Mouse (Mus musculus) gastrocnemius, postnatal 14 days (tissue): ENCODE results near the gene Olfr78. TPM values are rescaled to one million over a fixed set of nuclear protein-coding genes. Genes with fewer than 3 reads are reported as not detected.

Source experiments
- DNase-seq: peaks from one replicate; pipeline ENCODE4 v3.0.0; 2021; ENCODE audit warnings: mixed read lengths
- intact Hi-C: fragments of 180-260 bp; cut with DNase I; formaldehyde crosslinking; loops from one replicate; pipeline ENCODE4 v1.15.1; 2025; ENCODE audit warnings: low total_unique reads
- long read RNA-seq, 2 experiments: library from polyadenylated mRNA; stranded (forward); transcript quantifications; one replicate each; pipeline ENCODE4 v2.0.0; 2021
- total RNA-seq, 2 experiments: library from RNA; stranded (reverse); gene quantifications; 2 replicates each; pipeline ENCODE4 v1.2.3; 2021

Olfr78 gene
- under 1 TPM; 0.66 to 0.69 TPM for total RNA-seq
- long read RNA-seq, experiment 1, result 0 reads
- long read RNA-seq, experiment 2, result 0 reads

GRCm38 (mm10) chr7:102759266-102759665 is at the start of gene Olfr78, which contains the start of gene Olfr560:
Gene Olfr78, minus strand, starts transcription at chr7:102759471.
Gene Olfr560, minus strand, starts transcription at chr7:102759366.
- intact Hi-C loops, result no loop called here
- DNase-seq, result no peak

- intact Hi-C loops, result no loop called here
- DNase-seq, result no peak
These were observed 43.9 kb upstream of the Olfr78 start, which contains the start of gene Olfr564 for GRCm38 (mm10) chr7:102803180-102803579. Gene Olfr564, plus strand, starts transcription at chr7:102803480.

DNA sequence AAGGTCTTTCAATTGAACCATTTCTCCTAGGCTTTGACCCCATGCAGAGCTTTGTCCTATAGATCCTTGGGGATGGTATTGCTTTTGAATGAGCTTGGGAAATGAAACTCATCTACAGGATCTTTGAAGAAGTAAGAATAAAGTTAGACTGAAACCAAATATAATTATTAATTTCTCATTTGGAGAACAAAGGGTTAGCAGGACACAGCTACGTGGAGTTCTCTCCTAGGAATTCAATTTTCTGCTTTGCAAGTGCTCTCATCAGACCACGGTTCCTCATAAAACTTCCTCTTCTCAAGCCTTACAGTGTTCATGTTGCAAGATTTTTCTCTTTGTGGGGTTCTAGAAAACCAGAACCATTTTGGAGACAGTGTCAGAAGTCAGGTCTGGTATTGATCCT is 11.7 kb upstream of the Olfr78 start, which contains the start of gene Olfr561:
Gene Olfr561, plus strand, starts transcription at position 301 of the 400 bp plus-strand sequence.
- intact Hi-C loops, result no loop called here
- no peak for DNase-seq

DNA sequence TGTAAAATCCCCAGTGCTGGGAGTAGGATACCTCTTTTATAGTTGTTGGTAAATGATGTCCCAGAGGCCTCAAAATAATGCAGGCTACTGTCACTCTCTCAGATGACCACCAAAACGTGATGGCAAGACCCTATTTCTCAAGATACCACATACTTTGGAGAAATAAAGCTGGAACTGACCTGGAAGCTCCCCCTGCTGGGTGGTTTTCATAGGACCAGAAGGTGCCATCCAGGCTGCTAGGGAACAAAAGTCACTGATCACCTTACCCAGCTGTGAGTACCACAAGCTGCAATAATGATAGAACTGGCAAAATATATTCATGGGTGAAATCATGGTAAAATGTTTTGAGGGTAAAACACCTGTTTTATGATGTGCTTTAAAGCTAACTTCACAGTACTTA is 7.2 kb downstream of the Olfr78 start:
- intact Hi-C loops, result no loop called here

DNA sequence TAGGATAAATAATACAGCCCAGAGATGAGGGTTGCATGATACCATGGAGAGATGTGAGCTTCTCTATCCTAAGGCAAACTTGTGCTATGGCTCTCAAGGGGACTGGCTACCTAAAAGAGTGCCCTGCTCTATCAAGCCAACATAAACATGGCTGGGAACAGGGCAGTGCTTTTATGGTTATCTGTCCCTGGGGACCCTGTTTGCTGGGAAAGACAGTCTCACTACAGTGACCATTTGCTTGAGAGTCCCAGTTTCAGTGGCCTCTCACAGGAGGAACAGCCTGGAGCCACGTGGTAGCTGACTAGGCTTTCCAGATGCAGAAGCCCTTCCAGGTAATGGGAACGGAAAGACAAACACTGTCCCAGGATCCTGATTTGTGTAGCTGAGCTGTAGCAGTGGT is 21.6 kb downstream of the Olfr78 start:
- DNase-seq, result no peak

More for the DNA sequence above, 7.2 kb downstream of the Olfr78 start:
- DNase-seq, result no peak

GRCm38 (mm10) chr7:102733793-102734192 is 25.5 kb downstream of the Olfr78 start:
- intact Hi-C loops, result no loop called here

More for the DNA sequence above, 21.6 kb downstream of the Olfr78 start:
- intact Hi-C loops, result no loop called here

GRCm38 (mm10) chr7:102727391-102727790 is 31.9 kb downstream of the Olfr78 start, which contains the start of gene Olfr559:
Gene Olfr559, minus strand, starts transcription at chr7:102727491.
- no peak for DNase-seq
- intact Hi-C loops, result no loop called here

More at GRCm38 (mm10) chr7:102733793-102734192, 25.5 kb downstream of the Olfr78 start:
- DNase-seq, result no peak

DNA sequence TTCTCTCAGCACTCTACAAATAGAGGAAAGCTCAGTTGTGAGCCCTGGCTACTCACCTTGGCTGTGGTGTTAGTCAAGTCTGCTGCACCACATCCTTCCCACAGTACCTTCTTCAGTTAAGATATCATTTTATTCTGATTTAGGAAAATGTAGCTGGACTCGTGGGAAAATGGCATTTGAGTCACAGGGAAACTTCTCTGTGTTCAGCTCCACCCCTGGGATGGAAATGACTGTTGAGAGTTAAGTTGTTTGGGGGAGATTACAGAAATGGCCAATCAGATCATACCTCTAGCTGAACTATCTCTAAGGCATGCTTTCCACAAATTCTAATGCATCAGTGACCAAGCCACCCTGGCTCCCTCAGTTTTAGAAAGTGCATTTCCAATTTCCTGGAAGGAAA is 40.3 kb downstream of the Olfr78 start, which contains the start of gene Olfr33:
Gene Olfr33, minus strand, starts transcription at position 101 of the 400 bp plus-strand sequence.
- intact Hi-C loops, result no loop called here
- DNase-seq, result no peak

- DNase-seq, result no peak
- intact Hi-C loops, result no loop called here
These were observed 57.4 kb downstream of the Olfr78 start, which contains the start of gene Olfr558 for GRCm38 (mm10) chr7:102701915-102702314. Gene Olfr558, plus strand, starts transcription at chr7:102702215.

DNA sequence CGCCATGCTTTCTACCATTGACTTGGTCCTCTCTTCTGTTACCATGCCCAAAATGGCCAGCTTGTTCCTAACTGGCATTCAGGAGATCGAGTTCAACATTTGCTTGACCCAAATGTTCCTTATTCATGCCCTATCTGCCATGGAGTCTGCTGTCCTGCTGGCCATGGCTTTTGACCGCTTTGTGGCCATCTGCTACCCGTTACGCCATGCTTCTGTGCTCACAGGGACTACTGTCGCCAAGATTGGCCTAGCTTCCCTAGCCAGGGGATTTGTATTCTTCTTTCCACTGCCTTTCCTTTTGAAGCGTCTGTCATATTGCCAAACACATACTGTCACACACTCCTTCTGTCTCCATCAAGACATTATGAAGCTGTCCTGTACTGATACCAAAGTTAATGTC is 60.8 kb downstream of the Olfr78 start:
- no peak for DNase-seq
- intact Hi-C loops, result no loop called here

DNA sequence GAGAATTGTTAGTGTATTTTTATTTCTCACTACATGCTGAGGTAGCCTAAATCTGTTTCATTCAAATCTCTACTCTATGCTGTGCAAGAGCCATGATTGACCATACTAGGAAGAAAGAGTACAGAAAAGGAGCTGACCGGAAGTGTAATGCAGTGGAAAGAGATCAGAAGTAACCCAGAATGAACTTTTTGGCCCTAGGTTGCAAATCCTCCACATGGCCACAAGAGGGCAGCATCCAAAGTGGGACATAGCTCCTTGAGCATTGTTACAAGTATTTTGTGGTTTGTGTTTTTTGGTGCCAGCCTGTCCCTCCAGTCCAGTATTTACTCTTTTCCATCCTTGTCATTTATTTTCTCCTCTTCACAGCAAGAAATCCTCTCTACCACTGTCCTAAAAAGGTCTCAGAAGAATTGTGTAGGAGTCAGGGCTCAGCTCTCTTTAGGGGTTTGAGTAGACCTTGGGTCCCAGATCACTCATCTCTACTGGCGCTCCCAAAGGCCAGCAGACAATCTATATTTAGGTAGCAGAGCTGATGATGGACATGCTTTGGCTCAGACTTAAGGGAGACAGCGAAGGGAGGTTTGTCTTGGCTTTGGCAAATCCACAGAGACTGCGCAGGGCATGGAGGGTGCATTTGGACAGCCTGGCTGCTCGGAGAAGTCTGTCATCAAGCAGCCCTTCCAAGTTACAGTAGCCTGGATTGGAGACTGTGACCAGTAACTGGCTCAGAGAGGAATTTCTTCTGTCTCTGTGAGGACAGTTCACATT is 63.7 kb downstream of the Olfr78 start, which contains the start of gene Olfr557:
Gene Olfr557, plus strand, starts transcription at position 553 of the 768 bp plus-strand sequence.
- intact Hi-C loops, result no loop called here
- no peak for DNase-seq

Other genes with a start within 250 kb of the Olfr78 start
- gene Olfr547, start 224.7 kb downstream of the Olfr78 start, total RNA-seq, result not detected
- not detected for gene Olfr548-ps1, start 218.6 kb downstream of the Olfr78 start, total RNA-seq
- gene Olfr549, start 209.6 kb downstream of the Olfr78 start, total RNA-seq, result not detected
- 1 to 10 TPM; 3.5 to 3.7 TPM for gene Trim21, start 194.0 kb downstream of the Olfr78 start, total RNA-seq
- gene Olfr550, start 188.0 kb downstream of the Olfr78 start, total RNA-seq, result under 1 TPM; 0.14 to 0.22 TPM
- not detected for gene Olfr551, start 167.6 kb downstream of the Olfr78 start, total RNA-seq
- gene Olfr552, start 161.7 kb downstream of the Olfr78 start, total RNA-seq, result under 1 TPM in 1 of 2 experiments, not detected in 1; 0.16 TPM
- not detected for gene Olfr553, start 141.3 kb downstream of the Olfr78 start, total RNA-seq
- gene Olfr554, start 121.0 kb downstream of the Olfr78 start, total RNA-seq, result not detected
- not detected for gene Olfr555, start 100.6 kb downstream of the Olfr78 start, total RNA-seq
- not detected for gene Olfr556, start 94.6 kb downstream of the Olfr78 start, total RNA-seq
- gene Trim68, start 72.1 kb downstream of the Olfr78 start, total RNA-seq, result 1 to 10 TPM; 4.0 to 4.2 TPM
- gene Olfr557, start 63.6 kb downstream of the Olfr78 start, total RNA-seq, result not detected
- 1 to 10 TPM; 2.5 to 2.6 TPM for gene Olfr558, start 57.3 kb downstream of the Olfr78 start, total RNA-seq
- gene Olfr33, start 40.4 kb downstream of the Olfr78 start, total RNA-seq, result not detected
- gene Olfr559, start 32.0 kb downstream of the Olfr78 start, total RNA-seq, result not detected
- gene Olfr560, start 105 bp downstream of the Olfr78 start, total RNA-seq, result not detected
- gene Olfr561, start 11.8 kb upstream of the Olfr78 start, total RNA-seq, result not detected
- not detected for gene Olfr564, start 44.0 kb upstream of the Olfr78 start, total RNA-seq
- gene Olfr566, start 99.3 kb upstream of the Olfr78 start, total RNA-seq, result not detected
- gene Olfr568, start 117.7 kb upstream of the Olfr78 start, total RNA-seq, result not detected
- not detected for gene Olfr569, start 131.4 kb upstream of the Olfr78 start, total RNA-seq
- not detected for gene Olfr570, start 135.1 kb upstream of the Olfr78 start, total RNA-seq
- gene Olfr571, start 158.1 kb upstream of the Olfr78 start, total RNA-seq, result not detected
- not detected for gene Olfr572, start 164.9 kb upstream of the Olfr78 start, total RNA-seq
- gene Olfr573-ps1, start 183.1 kb upstream of the Olfr78 start, total RNA-seq, result not detected
- gene Olfr574, start 189.0 kb upstream of the Olfr78 start, total RNA-seq, result not detected
- not detected for gene Olfr575, start 199.3 kb upstream of the Olfr78 start, total RNA-seq
- gene Olfr576, start 203.2 kb upstream of the Olfr78 start, total RNA-seq, result not detected
- not detected for gene Olfr577, start 216.5 kb upstream of the Olfr78 start, total RNA-seq
- not detected for gene Olfr578, start 229.9 kb upstream of the Olfr78 start, total RNA-seq